Mouse (Mus musculus) brain, embryonic 14.5 days (tissue): Measurements from ENCODE around the gene Defb36.

Experiments
- CTCF ChIP-seq: fragments of 200-500 bp; IDR thresholded peaks from 2 replicates; pipeline ENCODE4 v1.5.1; 2012; ENCODE audit warnings: inconsistent platforms, mild to moderate bottlenecking, moderate library complexity, borderline replicate concordance; ENCODE audit not compliant: insufficient read depth, insufficient read length; ENCODE audit errors: extremely low read depth
- POLR2A ChIP-seq: fragments of 200-500 bp; IDR thresholded peaks from 2 replicates; pipeline ENCODE4 v1.6.1; 2012; ENCODE audit warnings: mild to moderate bottlenecking, inconsistent platforms, borderline replicate concordance; ENCODE audit not compliant: poor library complexity, insufficient read depth, insufficient read length, severe bottlenecking; ENCODE audit errors: extremely low read depth

GRCm38 (mm10) chr2:152580612-152581011 lies 23.5 kb upstream of the Defb36 start:
- TF ChIP-seq POLR2A (no peak), CTCF (no peak)
